Mouse (Mus musculus) gonadal fat pad, adult 2 months (tissue): ENCODE results near the gene Pnliprp1. TPM values are rescaled to one million over a fixed set of nuclear protein-coding genes. Genes with fewer than 3 reads are reported as not detected.

Experiments
- DNase-seq: peaks from one replicate; pipeline ENCODE4 v3.0.0-alpha.2; 2012; ENCODE audit warnings: low read depth
- polyA plus RNA-seq: library from polyadenylated mRNA; depleted of rRNA; stranded (reverse); fragments of >200 nt; gene quantifications from 2 replicates; pipeline ENCODE4 v1.2.3, GENCODE M21; 2012; rRNA removed

Gene Pnliprp1
- polyA plus RNA-seq, 1 experiment = 0.31 TPM

DNA sequence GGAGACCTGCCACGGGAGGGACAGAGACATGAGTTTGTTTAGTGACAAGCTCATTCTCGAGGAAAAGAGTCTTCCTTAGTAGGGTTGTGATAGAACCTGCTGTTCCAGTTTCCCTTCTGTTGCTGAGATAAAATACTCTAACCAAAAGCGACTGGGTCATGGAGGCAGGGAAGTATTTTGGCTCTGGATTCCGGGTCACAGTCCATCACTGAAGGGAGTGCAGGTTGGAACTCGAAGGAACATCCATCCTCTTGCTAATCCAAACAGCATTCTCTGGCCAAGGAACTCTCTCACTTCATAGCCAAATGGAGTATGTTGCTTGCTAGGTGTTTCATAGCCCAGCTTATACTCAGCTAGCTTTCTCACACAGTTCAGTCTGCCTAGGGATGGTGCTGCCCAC is 47.8 kb downstream of the Pnliprp1 start:
- peak; percentile 75 for DNase-seq

DNA sequence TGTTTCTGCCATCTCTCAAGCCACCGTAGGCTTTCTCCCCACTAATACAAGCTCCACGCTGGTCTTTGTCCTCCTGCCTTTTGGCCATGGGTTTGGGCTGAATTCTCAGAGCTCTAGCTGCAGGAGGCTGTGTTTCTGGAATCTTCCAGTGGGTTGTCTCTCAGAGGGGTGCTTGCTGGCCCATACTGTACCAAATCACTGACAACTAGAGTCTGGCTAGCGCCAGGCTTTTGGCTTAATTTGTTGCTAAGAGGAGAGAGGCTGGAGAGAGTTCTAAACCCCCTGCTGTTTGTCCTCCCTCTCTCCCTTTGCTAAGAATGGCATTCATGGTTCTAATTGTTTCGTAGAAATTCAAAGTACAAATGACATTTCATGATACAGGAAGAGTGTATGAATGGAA is 52.9 kb downstream of the Pnliprp1 start:
- DNase-seq = no peak

DNA sequence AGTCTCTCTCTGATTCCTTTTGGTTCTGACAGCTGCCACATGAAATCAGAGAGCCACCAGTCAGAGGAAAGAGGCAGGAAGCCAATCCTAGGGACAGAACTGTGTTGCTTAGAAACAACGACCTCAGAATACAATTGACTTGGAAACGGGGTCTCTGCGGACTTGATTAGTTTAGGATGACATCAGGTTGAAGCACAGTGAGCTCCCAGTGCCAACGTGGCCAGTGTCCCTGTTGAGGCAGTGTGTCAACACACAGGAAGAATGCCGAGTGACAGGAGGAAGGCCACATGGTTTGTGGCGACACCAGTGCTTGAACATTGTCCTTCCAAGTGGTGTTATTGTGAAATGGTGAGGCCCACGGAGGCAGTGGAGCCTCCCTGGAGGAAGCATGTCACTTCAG is 55.3 kb downstream of the Pnliprp1 start:
- DNase-seq = no peak

DNA sequence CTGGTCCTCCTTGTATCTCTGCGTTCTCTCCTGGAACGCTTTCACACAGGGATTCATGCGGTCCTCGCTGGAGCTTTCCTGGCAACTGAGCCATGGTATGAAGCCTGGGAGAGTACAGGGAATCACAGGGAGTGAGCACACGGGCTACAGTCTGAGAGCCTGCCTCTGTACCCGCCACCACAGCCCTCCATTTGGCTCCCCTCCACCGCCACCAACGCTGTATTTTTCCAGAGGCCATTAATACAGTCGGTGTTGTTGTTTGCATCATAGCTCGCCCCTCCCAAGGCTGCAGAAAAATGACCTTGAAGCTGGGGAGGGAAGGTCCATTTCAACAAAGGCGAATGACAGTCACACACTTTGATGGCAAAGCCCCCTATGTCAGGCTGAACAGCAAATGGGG is 60.5 kb downstream of the Pnliprp1 start:
- DNase-seq = no peak

Other genes starting within 250 kb of the Pnliprp1 start
- not detected in 2 replicates for gene Ccdc172, start 216.9 kb upstream of the Pnliprp1 start, polyA plus RNA-seq
- gene Pnlip, start 76.4 kb upstream of the Pnliprp1 start, polyA plus RNA-seq = 0.13 and 2.5 TPM in 2 replicates
- 0.08 TPM in 2 replicates for gene Pnliprp2, start 30.8 kb downstream of the Pnliprp1 start, polyA plus RNA-seq
- gene 1700019N19Rik, start 65.6 kb downstream of the Pnliprp1 start, polyA plus RNA-seq = 0.97 and 1.6 TPM in 2 replicates
- 0.58 and 1.4 TPM in 2 replicates for gene Eno4, start 214.5 kb downstream of the Pnliprp1 start, polyA plus RNA-seq
- 26.1 and 45.6 TPM in 2 replicates for gene Hspa12a, start 214.8 kb downstream of the Pnliprp1 start, polyA plus RNA-seq